In the genomic region with DNA sequence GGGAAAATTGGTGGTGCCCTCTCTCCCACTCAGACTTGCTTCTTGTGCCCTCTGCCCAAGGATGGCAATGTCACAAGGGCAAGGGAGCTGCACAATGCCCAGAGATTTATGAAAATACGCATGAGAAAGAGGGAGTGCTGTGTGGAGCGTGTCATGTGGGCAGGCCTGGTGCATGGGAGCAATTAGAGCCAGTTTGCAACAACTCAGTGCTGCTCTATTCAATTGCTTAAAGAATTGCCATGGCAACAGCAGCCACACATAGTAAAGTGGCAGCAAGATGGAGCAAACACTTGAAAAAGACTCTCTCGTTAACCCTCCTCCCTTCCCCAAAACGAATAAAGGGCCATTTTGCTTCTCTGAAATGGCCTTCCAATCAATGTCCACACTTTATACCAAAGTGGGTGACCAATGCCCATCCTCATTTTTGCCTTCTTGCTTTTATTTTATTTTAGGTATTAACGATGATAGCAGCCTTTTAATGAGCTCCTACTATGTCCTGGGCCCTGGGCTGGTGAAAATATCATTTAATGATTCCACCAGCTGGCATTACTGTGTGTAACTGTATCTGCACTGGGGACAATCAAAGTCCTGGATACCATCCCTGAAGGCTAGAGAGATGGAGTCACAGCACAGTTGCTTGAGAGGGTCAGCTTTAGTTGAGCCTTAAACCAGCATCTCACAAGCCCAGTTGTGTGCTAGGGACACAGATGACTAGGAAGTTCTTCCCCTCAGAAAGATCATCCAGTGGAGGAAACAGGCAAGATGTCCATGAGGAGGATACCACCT, we compare ENCODE assay signal across 11 mouse cellular contexts.
DNase-seq lines count a peak whose midpoint lies in the region; ATAC-seq and TF ChIP-seq lines count a peak whose summit lies in the region.
"Had no signal": no experiment of that assay in that cellular context is flagged by ENCODE, and none has a peak within 500 bp of the region (broad histone marks: within the 10 kb centered on the region; RNA-seq: fewer than 3 reads in every experiment).

No protein-coding gene starts in this region.

- peak; percentile 80 for ATAC-seq in frontal cortex, adult (ENCODE audit: low TSS enrichment)
- ATAC-seq in forebrain, embryonic 15.5 days (replicated peaks) = peak; percentile 95

- no peak overlapping the region for H3K4me2 ChIP-seq in forebrain, embryonic 15.5 days (replicated peaks)
- H3K4me2 ChIP-seq: lung, embryonic 15.5 days had no signal

- H3K36me3 ChIP-seq in forebrain, embryonic 15.5 days = no peaks in the 10 kb centered on the region
- H3K36me3 ChIP-seq: lung, embryonic 15.5 days had no signal

- WGBS in forebrain, embryonic 15.5 days = 7% methylated on average over 5 of the region's 5 CpGs
- 23% methylated on average over 5 of the region's 5 CpGs for WGBS in olfactory bulb, adult 2 months

- DNase-seq in frontal cortex, postnatal 25 days (ENCODE audit: low spot score in 2 of 2) = no peak
- DNase-seq in left cerebral cortex, postnatal 25 days (ENCODE audit: low spot score in 2 of 2) = peak; percentile 50 to 74
- no peak for DNase-seq in adrenal gland, postnatal 36 days
- DNase-seq in urinary bladder, postnatal 36 days (ENCODE audit: low spot score in 2 of 2) = no peak
- DNase-seq in thymus, postnatal 14 days = no peak
- DNase-seq: heart, postnatal 10 days had no signal

- no peak overlapping the region for H3K4me3 ChIP-seq in forebrain, embryonic 15.5 days
- H3K4me3 ChIP-seq in olfactory bulb, adult 2 months (ENCODE audit: insufficient read depth, low read depth, low read length) = no peak overlapping the region
- H3K4me3 ChIP-seq: erythroblast, embryonic 14.5 days; lung, embryonic 15.5 days had no signal

- H3K27ac ChIP-seq in forebrain, embryonic 15.5 days (replicated peaks) = peak overlapping the region; percentile 73
- H3K27ac ChIP-seq in olfactory bulb, adult 2 months (ENCODE audit: insufficient read depth, low read depth, low read length) = peak overlapping the region; percentile 59
- H3K27ac ChIP-seq: lung, embryonic 15.5 days had no signal

- H3K9me3 ChIP-seq in forebrain, embryonic 15.5 days = no peaks in the 10 kb centered on the region
- H3K9me3 ChIP-seq: lung, embryonic 15.5 days had no signal

- peaks cover 17% of the 10 kb centered on the region for H3K4me1 ChIP-seq in forebrain, embryonic 15.5 days
- H3K4me1 ChIP-seq in olfactory bulb, adult 2 months (ENCODE audit: control insufficient read depth, insufficient read depth, low read length) = peaks cover 10% of the 10 kb centered on the region

- intact Hi-C loops in left cerebral cortex, postnatal 25 days (cut with DNase I) = loop anchor here (5.0 kb wide), 1 partner anchor 92 kb away; no protein-coding TSS in a partner anchor

- TF ChIP-seq CTCF in olfactory bulb, adult 2 months (IDR thresholded peaks at IDR 0.05; ENCODE audit: insufficient read depth, low read depth, low read length) = no peak

- H3K9ac ChIP-seq in forebrain, embryonic 15.5 days (replicated peaks) = no peak overlapping the region
- H3K9ac ChIP-seq: lung, embryonic 15.5 days had no signal

- no peak for TF ChIP-seq POLR2A in olfactory bulb, adult 2 months (IDR thresholded peaks at IDR 0.05; ENCODE audit: insufficient read depth, low read depth, low read length)

- H3K27me3 ChIP-seq in forebrain, embryonic 15.5 days = no peaks in the 10 kb centered on the region
- H3K27me3 ChIP-seq: lung, embryonic 15.5 days had no signal

Comparison
In these comparisons a context has a peak if more than half of its experiments do, and no peak if none do; other contexts are left out.
1. DNase-seq: peak in left cerebral cortex, postnatal 25 days (2 of 2); none in frontal cortex, postnatal 25 days (0 of 2), adrenal gland, postnatal 36 days (0 of 2), urinary bladder, postnatal 36 days (0 of 2) and thymus, postnatal 14 days (single experiment).